Mouse (Mus musculus) small intestine, adult 2 months (tissue): ENCODE results near the gene AW549877.

ENCODE experiments used
- CTCF ChIP-seq: fragments of 200-500 bp; IDR thresholded peaks from 2 replicates; pipeline ENCODE4 v1.5.1; 2012; ENCODE audit warnings: low read depth, mild to moderate bottlenecking, control low read depth, inconsistent platforms, low read length, moderate library complexity, mixed read lengths; ENCODE audit not compliant: insufficient replicate concordance, insufficient read length; ENCODE audit errors: extremely low read depth
- POLR2A ChIP-seq: fragments of 200-500 bp; IDR thresholded peaks from 2 replicates; pipeline ENCODE4 v1.6.1; 2012; ENCODE audit warnings: low read depth, mild to moderate bottlenecking, control low read depth, inconsistent platforms, low read length, moderate library complexity

DNA sequence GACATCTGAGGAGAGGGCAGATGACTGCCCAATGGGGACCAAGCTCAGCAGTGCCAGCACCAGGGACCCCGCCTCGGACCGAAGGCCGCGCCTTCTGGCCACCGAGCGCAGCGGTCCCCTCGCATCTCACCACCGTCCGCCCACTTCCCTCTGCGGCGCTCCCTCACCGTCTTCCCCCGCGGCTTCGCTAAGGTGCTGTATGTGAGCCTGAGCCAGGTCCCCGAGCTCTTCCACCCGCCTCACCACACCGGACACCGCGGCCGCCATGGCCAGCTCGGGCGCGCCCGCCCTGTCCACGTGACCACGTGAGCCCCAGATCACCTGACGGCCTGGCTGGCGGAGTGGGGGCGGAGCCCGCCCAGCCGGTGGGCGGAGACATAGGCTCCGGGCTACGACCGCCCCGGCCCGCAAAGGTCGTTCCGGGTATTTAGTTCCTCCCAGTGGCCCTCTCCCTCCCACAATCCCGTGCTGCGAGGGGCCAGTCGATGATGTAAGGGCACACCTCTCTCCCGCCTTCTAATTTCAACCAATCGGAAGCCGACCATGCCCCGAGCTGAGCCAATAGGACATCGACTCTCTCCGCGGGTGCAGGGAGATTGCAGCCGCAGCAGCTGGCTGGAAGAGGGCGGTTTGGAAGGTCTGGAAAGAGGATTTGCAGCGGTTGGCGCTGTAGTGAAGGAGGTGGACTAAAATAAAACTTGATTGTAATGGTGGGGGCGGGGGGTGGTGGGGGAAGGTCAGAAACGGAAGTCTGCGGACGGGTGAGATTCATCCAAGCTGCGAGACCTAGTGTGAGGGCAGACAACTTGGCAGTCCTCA, at the start of gene AW549877:
- TF ChIP-seq CTCF (no peak), POLR2A (peak; percentile 68; the same call in 1 of the 2 replicates)
